9 mouse cellular contexts compared by ENCODE assay signal in genomic region chr19:33222595-33223223, GRCm38 (mm10).
A peak's percentile ranks its signal among the peaks of the same experiment; 100 is the strongest.
DNase-seq lines count a peak whose midpoint lies in the region.
"Had no signal": no experiment of that assay in that cellular context is flagged by ENCODE, and none has a peak within 500 bp of the region (broad histone marks: within the 10 kb centered on the region; RNA-seq: fewer than 3 reads in every experiment).

No protein-coding gene starts in this region.

- no peaks in the 10 kb centered on the region for H3K27me3 ChIP-seq in heart, embryonic 10.5 days (ENCODE audit: insufficient read depth, poor library complexity, severe bottlenecking)
- H3K27me3 ChIP-seq: limb, embryonic 12.5 days had no signal

- no peak overlapping the region for H3K4me3 ChIP-seq in heart, embryonic 10.5 days
- H3K4me3 ChIP-seq: limb, embryonic 12.5 days had no signal

- H3K27ac ChIP-seq in heart, embryonic 10.5 days: no peak overlapping the region
- H3K27ac ChIP-seq: limb, embryonic 12.5 days had no signal

- H3K36me3 ChIP-seq in heart, embryonic 10.5 days: no peaks in the 10 kb centered on the region
- H3K36me3 ChIP-seq: limb, embryonic 12.5 days had no signal

- no peaks in the 10 kb centered on the region for H3K9me3 ChIP-seq in heart, embryonic 10.5 days
- H3K9me3 ChIP-seq: limb, embryonic 12.5 days had no signal

- peak; percentile 67 to 68 for DNase-seq in B cell, adult 2 months
- peak; percentile 16 for DNase-seq in MN1 (ENCODE audit: low spot score)
- peak; percentile 16 for DNase-seq in kidney, postnatal 10 days
- DNase-seq in natural killer cell, adult 2 months (ENCODE audit: low spot score in 2 of 2): peak; percentile 60 to 69
- DNase-seq in layer of hippocampus, postnatal 14 days (ENCODE audit: low spot score in 2 of 2): no peak
- no peak for DNase-seq in cerebellum, adult 9-11 months
- DNase-seq in heart, embryonic 10.5 days (ENCODE audit: low spot score): no peak
- no peak for DNase-seq in heart, adult 8-10 months (ENCODE audit: low spot score)

- whole genome bisulfite sequencing in heart, embryonic 10.5 days: 75% methylated on average over 12 of the region's 12 CpGs

- no peaks in the 10 kb centered on the region for H3K4me1 ChIP-seq in heart, embryonic 10.5 days

Comparison
In these comparisons a context has a peak if more than half of its experiments do, and no peak if none do; other contexts are left out.
1. DNase-seq: peak in B cell, adult 2 months (2 of 2), MN1 (single experiment), kidney, postnatal 10 days (single experiment) and natural killer cell, adult 2 months (2 of 2); none in layer of hippocampus, postnatal 14 days (0 of 2), cerebellum, adult 9-11 months (single experiment), heart, embryonic 10.5 days (single experiment) and heart, adult 8-10 months (single experiment).